Comparison of ENCODE assay signal across 21 mouse cellular contexts in genomic region chr14:5960479-5960878, GRCm38 (mm10). TPM values are rescaled to one million over a fixed set of nuclear protein-coding genes. Genes with fewer than 3 reads are reported as not detected.
DNase-seq lines count a peak whose midpoint lies in the region; TF ChIP-seq lines count a peak whose summit lies in the region.
"Not testable (repeated sequence)": the region's sequence is repeated elsewhere in the genome, so short reads cannot be mapped to it uniquely, and the experiment has no call there.
"Had no signal": no experiment of that assay in that cellular context is flagged by ENCODE, and none has a peak within 500 bp of the region (broad histone marks: within the 10 kb centered on the region; RNA-seq: fewer than 3 reads in every experiment).

No protein-coding gene starts in this region.

- not testable (repeated sequence) for TF ChIP-seq EP300 in heart, adult 2 months (IDR thresholded peaks at IDR 0.05; ENCODE audit: insufficient read depth, low read depth, low read length)

- not testable (repeated sequence) for H3K27me3 ChIP-seq in heart, adult 2 months (ENCODE audit: control insufficient read depth, insufficient read depth, low read length)

- DNase-seq in adrenal gland, postnatal 14 days: peak; percentile 3
- DNase-seq in cerebellum, postnatal 10 days: peak; percentile 39 to 43
- peak in 1 of 2 experiments; percentile 4 for DNase-seq in heart, adult 2 months
- peak; percentile 33 for DNase-seq in kidney, adult 9 months
- peak; percentile 24 for DNase-seq in layer of hippocampus, adult 9-10 months (ENCODE audit: low spot score)
- DNase-seq in left cerebral cortex, postnatal 36 days (ENCODE audit: low spot score in 2 of 2): peak; percentile 20 to 21
- DNase-seq in right cerebral cortex, adult 18-20 months: peak; percentile 12

- not testable (repeated sequence) for H3K4me3 ChIP-seq in heart, adult 2 months

- H3K27ac ChIP-seq in heart, adult 2 months: not testable (repeated sequence)

- TF ChIP-seq POLR2A in heart, adult 2 months (IDR thresholded peaks at IDR 0.05; ENCODE audit: insufficient read depth, low read depth, low read length): not testable (repeated sequence)

- not testable (repeated sequence) for H3K4me1 ChIP-seq in heart, adult 2 months (ENCODE audit: control insufficient read depth, insufficient read depth, low read length)

- not testable (repeated sequence) for H3K9ac ChIP-seq in heart, adult 2 months (ENCODE audit: low read depth, low read length)

- intact Hi-C loops in heart, adult 2 months (cut with DNase I); left cerebral cortex, postnatal 36 days (cut with DNase I): not testable (repeated sequence)

- WGBS in heart, adult 2 months: 14% methylated on average over 6 of the region's 10 CpGs

- peak; percentile 57 for TF ChIP-seq CTCF in heart, adult 2 months (IDR thresholded peaks at IDR 0.05)

- H3K79me2 ChIP-seq in heart, adult 2 months (replicated peaks; ENCODE audit: control insufficient read depth, insufficient read depth, low read length): not testable (repeated sequence)

- not testable (repeated sequence) for H3K36me3 ChIP-seq in heart, adult 2 months (ENCODE audit: control insufficient read depth, insufficient read depth, low read length)

RNA-seq across cellular contexts. Expression of gene Gm3248, which starts 1.1 kb away (rescaled TPM):
- 0.30 and 0.59 TPM in 2 replicates for total RNA-seq in adrenal gland, postnatal 14 days (2021)
- under 1 TPM in 1 of 2 experiments, not detected in 1; 0.18 TPM for total RNA-seq in heart, adult 2 months (2021)
- 0.20 and 0.25 TPM in 2 replicates for polyA plus RNA-seq in heart, adult 2 months (2012; rRNA removed)
- under 1 TPM; 0.74 to 0.84 TPM for total RNA-seq in left cerebral cortex, postnatal 36 days (2021)
- total RNA-seq: adrenal gland, postnatal 25 days; gastrocnemius, adult 8-10 months had no signal
- polyA plus RNA-seq: liver, embryonic 16.5 days; small intestine, adult 2 months had no signal

RNA-seq across cellular contexts. Expression of gene Gm3453, which starts 18.5 kb away (rescaled TPM):
- not detected in 2 replicates for total RNA-seq in adrenal gland, postnatal 14 days (2021)
- total RNA-seq in heart, adult 2 months (2021): not detected
- polyA plus RNA-seq in heart, adult 2 months (2012; rRNA removed): not detected in 2 replicates
- not detected for total RNA-seq in left cerebral cortex, postnatal 36 days (2021)
- total RNA-seq: adrenal gland, postnatal 25 days; gastrocnemius, adult 8-10 months; left cerebral cortex, adult 8-10 months had no signal
- polyA plus RNA-seq: cortical plate, adult 2 months; embryonic facial prominence, embryonic 12.5 days; forebrain, embryonic 15.5 days; heart, embryonic 14.5 days; hindbrain, embryonic 10.5 days; kidney, embryonic 16.5 days; limb, embryonic 15.5 days; liver, embryonic 16.5 days; midbrain, embryonic 10.5 days; neural tube, embryonic 13.5 days; small intestine, adult 2 months had no signal
